Mouse (Mus musculus) activated CD4-positive, CD25-positive, alpha-beta regulatory T cell, adult 9 weeks (primary cell): Measurements from ENCODE around the gene Nsfl1c. TPM values are rescaled to one million over a fixed set of nuclear protein-coding genes. Genes with fewer than 3 reads are reported as not detected.

ENCODE experiments used
- polyA plus RNA-seq: library from polyadenylated mRNA; unstranded; fragments of 100-300 nt; shearing (Covaris generic); gene quantifications from one replicate; pipeline ENCODE4 v1.2.1, GENCODE M21; 2017

Nsfl1c gene
- polyA plus RNA-seq, result 155 TPM

DNA sequence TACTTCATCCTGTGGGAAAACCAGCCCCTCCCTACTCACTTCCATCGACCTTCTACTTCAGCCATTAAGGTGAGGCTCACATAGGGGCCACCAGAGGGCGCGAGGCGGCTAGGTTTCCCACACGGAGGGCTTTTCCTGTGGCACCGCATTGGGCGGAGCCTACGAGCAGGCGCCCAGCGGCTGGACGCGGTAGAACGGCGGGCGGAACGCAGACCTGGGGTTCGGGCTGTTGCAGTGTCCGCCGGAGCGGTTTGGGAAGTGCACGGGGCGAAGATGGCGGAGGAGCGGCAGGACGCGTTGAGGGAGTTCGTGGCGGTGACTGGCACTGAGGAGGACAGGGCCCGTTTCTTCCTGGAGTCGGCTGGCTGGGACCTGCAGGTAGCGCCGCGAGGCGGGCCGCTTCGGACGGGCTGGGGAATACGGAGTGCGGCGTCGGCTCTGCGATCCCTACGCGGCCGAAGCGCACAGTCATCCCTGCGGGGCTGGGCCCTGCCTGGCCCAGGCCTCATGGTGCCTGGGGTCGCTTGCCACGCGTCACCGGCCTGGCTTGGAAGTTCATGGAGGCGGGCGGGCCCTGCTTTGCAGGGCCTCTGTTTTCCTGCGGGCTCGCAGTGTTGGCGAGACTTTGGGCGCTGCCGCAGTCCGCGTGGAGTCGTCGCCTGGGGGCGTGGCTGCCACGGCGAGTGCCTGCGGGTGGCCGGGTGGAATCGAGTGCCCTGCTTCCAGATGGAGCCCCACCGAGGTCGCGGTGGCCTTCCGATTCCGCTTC, at the start of gene Nsfl1c:
Gene Nsfl1c (plus strand): TSS at position 148 of the 769 bp plus-strand sequence.

GRCm38 (mm10) chr2:151476053-151476452, 17.9 kb upstream of the Nsfl1c start, which contains the start of gene 4921509C19Rik:
TSS of gene 4921509C19Rik (minus strand) at chr2:151476153.

DNA sequence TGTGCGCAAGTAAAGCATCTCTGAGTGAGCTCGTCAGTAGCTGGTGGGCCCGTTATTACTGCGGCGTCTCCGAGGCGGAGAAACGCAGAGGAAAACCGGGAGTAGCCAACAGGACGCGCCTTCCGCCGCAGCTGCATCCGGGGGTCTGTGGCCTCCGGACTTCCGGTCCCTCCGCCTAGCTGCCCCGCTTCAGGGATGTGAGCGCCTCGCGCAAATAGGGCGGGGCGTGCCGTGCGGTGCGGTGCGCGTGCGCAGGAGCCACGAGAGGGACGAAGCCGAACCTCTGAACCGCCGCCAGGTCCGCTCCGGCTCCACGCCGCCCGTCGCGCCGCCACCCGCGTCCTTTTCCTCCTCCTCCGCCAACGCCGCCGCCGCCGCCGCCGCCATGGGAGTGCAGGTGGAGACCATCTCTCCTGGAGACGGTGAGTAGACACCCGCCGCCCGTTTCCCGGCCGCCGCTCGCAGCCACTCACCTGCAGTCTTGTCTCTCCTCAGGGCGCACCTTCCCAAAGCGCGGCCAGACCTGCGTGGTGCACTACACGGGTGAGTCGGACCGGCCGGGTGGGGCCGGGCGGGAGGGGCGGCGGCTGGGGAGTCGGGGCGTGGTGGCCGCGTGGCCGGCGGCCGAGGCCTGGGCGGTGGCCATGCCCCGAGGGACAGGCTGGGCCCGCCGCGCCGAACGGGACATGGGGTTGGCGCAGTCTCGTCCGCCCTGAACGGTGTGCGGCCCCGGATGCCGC, 48.5 kb downstream of the Nsfl1c start, which contains the start of gene Fkbp1a:
Gene Fkbp1a (plus strand): TSS at position 161 of the 740 bp plus-strand sequence.

Other genes with a start within 250 kb of the Nsfl1c start
- not detected for gene 4921509C19Rik, start 18.0 kb upstream of the Nsfl1c start, polyA plus RNA-seq
- gene Fkbp1a, start 48.3 kb downstream of the Nsfl1c start, polyA plus RNA-seq, result 262 TPM
- gene Sdcbp2, start 78.4 kb downstream of the Nsfl1c start, polyA plus RNA-seq, result 92.3 TPM
- not detected for gene Snph, start 138.4 kb downstream of the Nsfl1c start, polyA plus RNA-seq
- not detected for gene Rad21l, start 174.4 kb downstream of the Nsfl1c start, polyA plus RNA-seq
- 0.53 TPM for gene Tmem74b, start 207.8 kb downstream of the Nsfl1c start, polyA plus RNA-seq